Mouse (Mus musculus) CH12.LX (cell line): Measurements from ENCODE around the gene Errfi1.

ENCODE experiments used
- CTCF ChIP-seq, 2 experiments: IDR thresholded peaks in 1 of 2; conservative IDR thresholded peaks in 1 of 2; 2 replicates each; pipeline ENCODE4 v1.5.1; 2011 to 2012; ENCODE audit warnings: low read depth in 2 of 2, low read length in 2 of 2, improper control_type of control experiment in 1 of 2, inconsistent platforms in 1 of 2, mild to moderate bottlenecking in 1 of 2, moderate library complexity in 1 of 2
- E2F4 ChIP-seq: IDR thresholded peaks from 2 replicates; pipeline ENCODE4 v1.6.1; 2011; ENCODE audit warnings: low read depth, low read length, improper control_type of control experiment; ENCODE audit not compliant: insufficient replicate concordance
- MAX ChIP-seq: IDR thresholded peaks from 2 replicates; pipeline ENCODE4 v1.6.1; 2011; ENCODE audit warnings: low read length, improper control_type of control experiment
- MYC ChIP-seq: IDR thresholded peaks from 2 replicates; pipeline ENCODE4 v1.6.1; 2011; ENCODE audit warnings: low read depth, mild to moderate bottlenecking, improper control_type of control experiment, low read length
- NELFE ChIP-seq: IDR thresholded peaks from 2 replicates; pipeline ENCODE4 v1.6.1; 2011; ENCODE audit warnings: low read depth, low read length, improper control_type of control experiment
- POLR2A ChIP-seq: IDR thresholded peaks from 2 replicates; pipeline ENCODE4 v1.6.1; 2011; ENCODE audit warnings: low read depth, mild to moderate bottlenecking, improper control_type of control experiment, low read length
- SMC3 ChIP-seq: IDR thresholded peaks from 2 replicates; pipeline ENCODE4 v1.6.1; 2011; ENCODE audit warnings: low read depth, low read length, improper control_type of control experiment
- ZMIZ1 ChIP-seq: IDR thresholded peaks from 2 replicates; pipeline ENCODE4 v1.6.1; 2012; ENCODE audit warnings: low read depth, mild to moderate bottlenecking, inconsistent platforms, low read length, improper control_type of control experiment

GRCm38 (mm10) chr4:150852479-150852878, 1.2 kb upstream of the Errfi1 start:
- TF ChIP-seq CTCF (conservative IDR thresholded peaks at IDR 0.05 in 1 of 2, IDR thresholded peaks at IDR 0.05 in 1 of 2; ENCODE audit: low read depth in 2 of 2, low read length in 2 of 2) (no peak), E2F4 (no peak), POLR2A (no peak), MYC (no peak), SMC3 (no peak), NELFE (no peak), ZMIZ1 (no peak), MAX (no peak)
